Mouse (Mus musculus) CD4-positive, CD25-positive, alpha-beta regulatory T cell, adult 4 months (primary cell): ENCODE measurements around the gene Nrl. TPM values are rescaled to one million over a fixed set of nuclear protein-coding genes. Genes with fewer than 3 reads are reported as not detected.

Source experiments
- ATAC-seq: one replicate; pipeline ENCODE4 v1.8.0; 2017
- polyA plus RNA-seq, 2 experiments: library from polyadenylated mRNA; unstranded; fragments of 100-300 nt; shearing (Covaris generic); gene quantifications; one replicate each; pipeline ENCODE4 v1.2.1; 2017

The Nrl gene
- polyA plus RNA-seq, 2 experiments from 2014 or later: 0.07 TPM; not detected in 1

DNA sequence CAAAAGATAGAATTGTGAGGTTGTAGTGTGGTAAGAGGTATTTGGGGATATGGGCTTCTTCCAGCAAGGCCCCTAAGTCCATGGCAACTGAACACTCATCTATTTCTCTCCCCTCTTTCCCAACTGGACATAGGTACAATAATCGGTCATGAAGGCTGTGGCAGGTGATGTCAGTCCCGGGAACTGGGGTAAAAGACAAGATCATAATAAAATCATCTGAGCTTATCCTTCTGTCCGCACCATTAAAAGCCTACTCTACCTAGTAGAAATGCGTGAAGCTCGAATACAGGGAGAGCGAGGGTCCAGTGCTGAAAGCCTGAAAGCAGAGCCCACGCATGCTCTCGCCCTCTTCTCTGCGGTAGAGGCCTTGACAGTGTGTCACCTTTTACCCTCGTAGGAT lies 45.2 kb downstream of the Nrl start:
- ATAC-seq: no peak

DNA sequence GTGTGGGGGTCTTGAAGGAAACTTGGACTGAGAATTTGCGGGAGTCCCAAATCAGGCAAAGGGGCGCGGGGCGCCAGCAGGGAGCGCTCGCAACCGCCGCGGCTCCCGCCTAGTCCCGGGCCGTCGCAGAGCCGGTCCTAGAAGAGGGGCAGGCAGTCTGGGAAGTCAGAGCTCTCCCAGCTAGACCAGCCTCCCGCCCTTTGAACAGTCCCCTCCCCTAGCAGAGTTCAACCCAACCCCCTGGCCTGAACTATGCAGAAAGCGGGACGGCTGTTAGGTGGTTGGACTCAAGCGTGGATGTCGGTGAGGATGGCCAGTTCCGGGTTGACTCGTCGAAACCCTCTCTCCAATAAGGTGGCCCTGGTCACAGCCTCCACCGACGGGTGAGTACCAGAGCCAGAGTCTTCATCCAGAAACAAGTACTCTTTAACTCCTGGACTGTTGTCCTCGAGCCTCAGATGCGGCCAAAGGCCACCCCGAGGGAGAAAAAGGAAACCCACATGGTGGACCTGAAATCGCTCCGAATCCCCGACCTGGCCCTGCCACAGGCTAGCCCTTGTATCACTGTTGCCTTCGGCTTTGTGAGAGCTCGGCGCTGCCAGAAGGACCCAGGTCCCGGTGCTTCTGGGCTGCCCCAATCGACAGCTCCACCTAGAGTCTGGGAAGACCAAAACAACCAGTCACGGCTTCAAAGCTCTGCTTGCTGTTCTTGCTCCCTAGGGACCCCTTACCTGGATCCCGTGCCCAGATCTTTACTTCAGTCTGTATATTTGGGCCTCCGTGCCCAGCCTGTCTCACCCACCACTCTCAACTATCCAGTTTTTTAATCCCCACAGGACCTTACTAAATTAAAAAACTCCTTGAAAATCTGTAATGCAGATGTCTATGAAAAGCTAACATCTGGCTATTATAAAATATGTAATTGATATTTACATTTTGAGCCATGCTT lies 45.9 kb downstream of the Nrl start, which contains the start of gene Dhrs4:
Dhrs4 (plus strand) TSS at position 108 of the 949 bp plus-strand sequence.
- ATAC-seq: peak; percentile 93

DNA sequence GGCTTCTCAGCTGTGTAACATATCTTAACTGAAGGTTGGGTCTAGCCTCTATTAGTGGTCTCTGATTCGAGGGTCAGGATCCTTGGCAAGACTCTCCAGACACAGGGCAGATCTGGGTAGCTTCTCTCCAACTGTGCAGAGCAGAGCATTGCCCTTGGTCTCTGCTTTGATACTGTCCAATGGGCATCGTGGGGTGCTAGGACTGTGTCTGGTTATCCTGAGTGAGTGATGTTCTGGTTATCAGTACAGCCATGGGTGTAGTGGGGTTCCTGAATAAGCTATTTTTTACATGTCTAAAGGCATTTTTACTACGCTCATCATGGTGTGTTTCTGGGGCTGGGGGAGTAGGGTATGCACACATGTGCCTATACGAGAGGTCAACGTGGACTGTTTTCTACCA lies 47.0 kb downstream of the Nrl start:
- no peak for ATAC-seq

DNA sequence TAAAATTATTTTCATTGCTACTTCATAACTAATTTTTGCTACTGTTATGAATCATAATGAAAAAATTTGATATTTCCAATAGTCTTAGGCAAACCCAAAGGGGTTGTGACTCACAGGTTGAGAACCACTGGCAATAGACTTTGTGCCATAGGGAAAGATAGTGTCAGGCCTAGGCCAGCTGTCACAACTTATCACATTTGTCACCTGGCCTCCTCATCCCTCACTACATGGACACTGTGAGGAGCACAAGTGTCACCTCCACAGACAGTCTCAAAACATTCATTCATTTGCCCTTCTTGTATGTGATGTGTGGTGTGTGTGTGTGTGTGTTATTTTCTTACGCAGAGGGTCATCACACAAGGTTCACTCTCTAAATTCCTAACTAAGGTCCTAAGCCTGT lies 47.4 kb downstream of the Nrl start:
- ATAC-seq: no peak

DNA sequence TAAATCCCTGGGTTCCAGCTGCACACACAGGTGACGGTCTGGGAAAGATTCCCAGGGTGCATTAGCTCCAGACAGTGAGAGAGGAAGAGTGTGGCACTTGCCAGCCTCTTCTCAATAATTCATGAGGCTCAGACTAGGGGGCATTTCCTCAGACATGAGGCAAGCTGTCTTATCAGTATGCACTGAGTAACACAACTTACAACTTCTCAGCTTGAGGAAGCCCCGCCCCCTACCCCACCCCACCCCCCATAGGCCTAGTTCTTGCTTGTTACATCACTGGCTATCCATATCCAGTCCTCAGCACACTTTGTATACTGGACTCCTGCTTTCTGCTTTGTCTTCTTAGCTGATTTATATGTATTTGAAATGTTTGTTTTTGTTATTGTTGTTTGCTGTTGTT lies 49.1 kb downstream of the Nrl start:
- no peak for ATAC-seq

DNA sequence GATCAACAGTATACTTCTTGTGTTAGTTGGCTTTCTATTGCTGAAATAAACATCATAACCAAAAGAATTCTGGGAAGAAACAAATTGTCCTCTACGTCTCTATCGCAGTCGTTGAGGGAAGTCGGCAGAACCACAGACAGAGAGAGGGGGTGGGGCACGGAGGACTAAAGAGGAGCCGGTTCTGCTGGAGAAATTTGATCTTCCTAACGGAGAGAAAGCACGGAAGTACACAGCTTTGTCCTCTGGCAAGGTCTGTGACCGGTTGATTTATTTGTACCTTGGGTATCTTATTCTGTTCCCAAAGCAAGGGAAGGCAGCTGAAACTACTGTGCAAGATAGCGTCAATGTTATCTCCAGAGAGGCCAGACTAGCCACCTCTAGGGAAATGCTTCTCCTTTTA lies 54.0 kb downstream of the Nrl start:
- ATAC-seq: no peak

DNA sequence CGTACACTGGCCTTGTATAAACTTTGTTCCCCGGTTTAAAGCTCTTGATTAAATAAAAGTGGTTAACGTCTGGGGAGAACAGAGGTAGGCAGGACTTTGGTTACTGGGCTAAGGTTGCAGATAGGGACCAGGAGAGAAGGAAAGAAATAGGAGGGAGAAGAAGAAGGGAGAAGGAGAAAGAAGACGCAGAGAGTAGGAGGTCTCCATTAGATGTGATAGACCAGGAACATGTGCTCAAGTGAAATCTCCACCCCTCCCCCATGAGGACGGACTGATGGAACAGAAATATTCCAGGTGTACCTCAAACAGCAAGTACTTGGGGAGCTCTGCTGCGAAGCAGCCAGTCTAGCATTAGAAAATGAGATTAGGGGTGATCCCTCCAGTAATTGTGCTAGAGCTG lies 55.0 kb downstream of the Nrl start:
- ATAC-seq: no peak

DNA sequence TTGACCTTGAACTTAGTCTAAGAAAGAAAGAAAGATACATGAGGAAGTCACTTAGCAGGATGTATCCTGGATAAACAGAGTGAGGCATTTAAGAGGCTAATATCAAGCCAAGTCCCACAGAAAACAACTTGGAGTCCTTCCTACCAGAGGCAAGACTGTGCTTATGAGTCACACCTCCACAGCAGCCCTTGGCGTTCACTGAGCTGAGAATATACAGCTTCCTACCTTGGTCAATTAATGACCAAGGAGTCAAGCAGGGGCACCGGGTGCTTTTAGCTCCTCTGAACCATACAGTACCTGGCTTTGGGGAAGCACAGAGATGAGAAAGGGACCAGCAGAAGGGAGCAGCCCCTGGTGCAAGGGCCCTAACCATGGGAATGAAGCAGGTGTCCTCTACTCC lies 55.7 kb downstream of the Nrl start:
- ATAC-seq: no peak

Other genes with a start within 250 kb of the Nrl start
- 10 to 100 TPM; 41.9 to 49.5 TPM for gene Dhrs4, start 46.2 kb downstream of the Nrl start, polyA plus RNA-seq
- not detected for gene Carmil3, start 34.3 kb downstream of the Nrl start, polyA plus RNA-seq
- not detected for gene Cpne6, start 14.5 kb downstream of the Nrl start, polyA plus RNA-seq
- gene Pck2, start 15.3 kb upstream of the Nrl start, polyA plus RNA-seq: 10 to 100 TPM; 37.3 to 57.7 TPM
- 100 to 1,000 TPM; 103 to 125 TPM for gene Dcaf11, start 35.0 kb upstream of the Nrl start, polyA plus RNA-seq
- gene A730061H03Rik, start 35.4 kb upstream of the Nrl start, polyA plus RNA-seq: 1 to 10 TPM; 3.3 to 7.1 TPM
- gene Fitm1, start 50.6 kb upstream of the Nrl start, polyA plus RNA-seq: not detected
- 100 to 1,000 TPM; 664 to 711 TPM for gene Psme1, start 53.1 kb upstream of the Nrl start, polyA plus RNA-seq
- 10 to 100 TPM; 20.9 to 22.9 TPM for gene Emc9, start 60.3 kb upstream of the Nrl start, polyA plus RNA-seq
- gene Psme2, start 66.1 kb upstream of the Nrl start, polyA plus RNA-seq: 100 to 1,000 TPM; 853 to 877 TPM
- 10 to 100 TPM; 35.5 to 47.2 TPM for gene Rnf31, start 66.7 kb upstream of the Nrl start, polyA plus RNA-seq
- gene Irf9, start 78.6 kb upstream of the Nrl start, polyA plus RNA-seq: 100 to 1,000 TPM; 168 to 222 TPM
- 10 to 100 TPM; 14.5 to 22.1 TPM for gene Rec8, start 93.1 kb upstream of the Nrl start, polyA plus RNA-seq
- gene Ipo4, start 111.0 kb upstream of the Nrl start, polyA plus RNA-seq: 10 to 100 TPM; 33.4 to 42.0 TPM
- gene Gm49378, start 112.9 kb upstream of the Nrl start, polyA plus RNA-seq: under 1 TPM in 1 of 2 experiments, not detected in 1; 0.98 TPM
- gene Tm9sf1, start 118.8 kb upstream of the Nrl start, polyA plus RNA-seq: 10 to 100 TPM; 39.7 to 46.7 TPM
- gene Tssk4, start 125.2 kb upstream of the Nrl start, polyA plus RNA-seq: 1 to 10 TPM in 1 of 2 experiments, under 1 TPM in 1; 0.69 to 1.3 TPM
- gene Mdp1, start 135.5 kb upstream of the Nrl start, polyA plus RNA-seq: 100 to 1,000 TPM in 1 of 2 experiments, 10 to 100 TPM in 1; 92.4 to 106 TPM
- gene Gmpr2, start 147.0 kb upstream of the Nrl start, polyA plus RNA-seq: 10 to 100 TPM; 29.8 to 34.1 TPM
- gene Nedd8, start 147.1 kb upstream of the Nrl start, polyA plus RNA-seq: 100 to 1,000 TPM; 338 to 343 TPM
- 10 to 100 TPM; 26.4 to 29.2 TPM for gene Tinf2, start 156.8 kb upstream of the Nrl start, polyA plus RNA-seq
- not detected for gene Tgm1, start 188.9 kb upstream of the Nrl start, polyA plus RNA-seq
- gene Rabggta, start 197.3 kb upstream of the Nrl start, polyA plus RNA-seq: 10 to 100 TPM; 70.5 to 94.7 TPM
- 10 to 100 TPM; 40.8 to 46.5 TPM for gene Dhrs1, start 220.7 kb upstream of the Nrl start, polyA plus RNA-seq
- gene Nop9, start 220.7 kb upstream of the Nrl start, polyA plus RNA-seq: 1 to 10 TPM; 3.6 to 5.8 TPM
- gene Cideb, start 233.5 kb upstream of the Nrl start, polyA plus RNA-seq: not detected
- under 1 TPM in 1 of 2 experiments, not detected in 1; 0.08 TPM for gene Ltb4r2, start 236.4 kb upstream of the Nrl start, polyA plus RNA-seq
- 1 to 10 TPM; 4.1 to 4.5 TPM for gene Ltb4r1, start 241.0 kb upstream of the Nrl start, polyA plus RNA-seq